Mouse (Mus musculus) kidney, postnatal 25 days (tissue): Measurements from ENCODE around the gene Enpp1.

Experiments
- DNase-seq, 2 experiments: peaks; one replicate each; pipeline ENCODE4 v3.0.0; 2021; ENCODE audit warnings: mixed read lengths in 2 of 2

Enpp1 gene

DNA sequence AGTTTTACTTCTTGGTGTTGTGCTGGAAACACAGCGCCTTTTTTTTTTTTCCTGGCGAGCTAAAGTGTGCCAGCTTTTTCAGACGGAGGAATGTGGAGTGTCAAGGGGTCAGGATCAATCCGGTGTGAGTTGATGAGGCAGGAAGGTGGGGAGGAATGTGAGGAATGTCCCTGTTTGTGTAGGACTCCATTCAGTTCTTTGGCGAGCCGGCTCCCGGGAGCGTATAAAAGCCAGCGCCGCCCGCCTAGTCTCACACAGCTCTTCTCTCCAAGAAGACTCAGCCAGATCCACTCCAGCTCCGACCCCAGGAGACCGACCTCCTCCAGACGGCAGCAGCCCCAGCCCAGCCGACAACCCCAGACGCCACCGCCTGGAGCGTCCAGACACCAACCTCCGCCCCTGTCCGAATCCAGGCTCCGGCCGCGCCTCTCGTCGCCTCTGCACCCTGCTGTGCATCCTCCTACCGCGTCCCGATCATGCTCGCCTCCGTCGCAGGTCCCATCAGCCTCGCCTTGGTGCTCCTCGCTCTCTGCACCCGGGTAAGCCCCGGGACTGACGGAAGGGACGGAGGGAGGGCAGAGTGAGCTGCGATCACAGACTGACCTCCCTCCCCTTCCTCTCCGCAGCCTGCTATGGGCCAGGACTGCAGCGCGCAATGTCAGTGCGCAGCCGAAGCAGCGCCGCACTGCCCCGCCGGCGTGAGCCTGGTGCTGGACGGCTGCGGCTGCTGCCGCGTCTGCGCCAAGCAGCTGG lies 116.5 kb downstream of the Enpp1 start, which contains the start of gene Ccn2:
Gene Ccn2, plus strand, starts transcription at position 193 of the 753 bp plus-strand sequence.
- peak; percentile 87 to 91 for DNase-seq

DNA sequence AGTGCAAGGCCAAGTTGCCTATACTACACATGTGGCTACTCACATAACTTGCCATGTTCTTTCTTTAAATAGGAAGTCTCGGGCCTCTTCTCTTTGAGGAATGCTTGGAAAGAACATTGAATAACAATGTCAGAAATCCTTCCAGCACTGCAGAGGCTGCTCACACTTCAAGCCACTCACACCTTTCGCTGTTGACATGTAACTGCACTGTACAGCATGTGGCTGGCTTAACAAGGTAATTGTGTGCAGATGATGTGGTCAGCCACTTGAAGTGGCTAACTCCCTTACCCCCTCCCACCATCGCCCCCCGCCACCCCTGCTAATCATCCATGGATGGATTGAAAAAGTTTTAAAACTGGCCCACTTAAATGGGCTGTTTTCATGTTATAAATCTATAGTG lies 118.4 kb downstream of the Enpp1 start:
- no peak for DNase-seq

DNA sequence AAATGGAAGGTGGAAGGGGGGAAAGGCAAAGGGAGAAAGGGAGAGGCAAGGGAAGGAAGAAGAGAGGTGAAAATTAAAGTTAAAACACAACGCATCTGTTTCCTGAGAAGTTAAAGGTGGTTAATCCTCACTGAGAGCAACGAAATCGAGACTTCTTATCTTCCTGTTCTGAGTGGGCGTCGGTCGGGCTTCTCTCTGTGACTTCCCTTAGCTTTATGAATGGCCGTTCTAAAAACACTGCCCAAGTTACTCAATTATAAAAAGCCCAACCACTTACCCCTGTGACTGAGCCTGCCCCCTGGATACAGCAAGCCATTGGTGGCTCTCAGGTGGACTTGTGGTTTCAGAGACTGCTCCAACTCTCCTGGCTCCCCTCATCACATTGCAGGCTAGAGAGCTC lies 119.0 kb downstream of the Enpp1 start:
- DNase-seq: no peak

DNA sequence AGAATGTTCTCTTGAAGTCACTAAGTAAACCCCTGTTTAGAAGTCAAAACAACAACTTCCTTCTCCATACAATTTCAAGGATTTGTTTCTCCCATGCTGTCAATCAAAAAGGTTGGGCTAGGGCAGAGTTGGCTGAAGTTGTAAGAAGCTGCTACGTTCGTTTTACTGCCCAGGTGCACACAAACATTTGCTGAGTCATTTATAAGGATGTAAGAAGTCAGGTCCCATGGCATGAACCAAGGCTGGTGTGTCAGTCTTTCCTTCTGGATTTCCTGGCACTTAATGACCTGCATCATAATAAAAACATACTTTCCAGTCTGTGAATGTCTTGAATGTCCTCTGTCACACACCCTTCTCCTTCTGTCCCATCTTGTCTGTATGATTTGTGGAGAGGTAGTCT lies 119.6 kb downstream of the Enpp1 start:
- no peak for DNase-seq

DNA sequence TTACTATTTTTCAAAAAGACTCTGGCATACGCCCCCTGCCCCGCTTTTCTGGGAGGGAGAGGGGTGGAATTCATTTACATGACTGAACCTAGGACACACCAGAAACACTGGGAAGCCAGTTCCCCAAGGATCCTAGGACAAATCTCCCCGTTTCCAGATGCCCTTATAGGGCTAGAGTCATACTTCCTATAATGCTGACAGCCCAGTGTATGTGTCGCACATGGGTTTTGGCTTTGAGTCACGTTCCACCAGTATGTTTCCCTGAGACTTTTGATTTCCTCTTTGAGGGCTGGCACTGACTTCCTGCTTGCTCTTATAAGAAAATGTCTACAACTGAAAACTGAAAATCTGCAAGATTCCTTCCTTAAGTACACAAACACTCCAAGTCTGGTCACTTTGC lies 120.2 kb downstream of the Enpp1 start:
- no peak for DNase-seq

DNA sequence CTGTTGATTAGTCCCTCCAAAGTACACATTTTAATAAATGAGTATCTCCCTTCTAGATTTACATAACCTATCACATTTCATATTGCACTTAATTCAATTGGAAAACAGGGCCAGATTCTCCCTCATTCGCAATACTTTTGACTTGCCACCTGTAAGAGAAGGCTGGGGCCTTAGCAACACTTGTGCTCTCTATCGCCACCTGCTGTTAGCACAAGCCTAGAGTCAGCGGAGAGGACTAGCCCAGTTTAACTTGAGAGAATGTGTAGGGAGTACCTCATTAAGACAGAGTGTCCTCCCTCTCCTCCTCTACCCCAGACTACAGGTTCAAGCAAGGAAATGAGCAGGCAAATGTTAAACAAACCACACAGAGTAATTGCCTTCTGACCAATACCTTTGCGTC lies 120.8 kb downstream of the Enpp1 start:
- peak; percentile 80 to 94 for DNase-seq

DNA sequence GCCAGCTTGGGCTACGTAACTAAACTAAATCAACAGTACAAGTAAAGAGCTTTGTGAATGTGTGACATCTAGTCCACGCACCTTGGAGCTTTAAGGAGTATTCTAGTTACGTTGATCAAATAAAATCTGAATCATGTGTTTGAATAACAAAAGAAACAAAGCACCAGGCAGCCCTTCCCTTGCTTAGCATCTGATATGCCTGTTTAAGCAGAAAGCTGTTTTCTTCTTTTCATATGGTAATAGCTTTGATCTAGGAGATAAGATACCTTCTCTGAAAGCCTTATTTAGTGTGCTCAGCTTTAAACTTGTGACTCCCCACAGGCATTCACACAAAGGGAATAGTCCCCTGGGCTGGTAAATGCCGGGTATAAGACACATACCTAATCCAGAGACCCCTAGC lies 121.4 kb downstream of the Enpp1 start:
- no peak for DNase-seq

DNA sequence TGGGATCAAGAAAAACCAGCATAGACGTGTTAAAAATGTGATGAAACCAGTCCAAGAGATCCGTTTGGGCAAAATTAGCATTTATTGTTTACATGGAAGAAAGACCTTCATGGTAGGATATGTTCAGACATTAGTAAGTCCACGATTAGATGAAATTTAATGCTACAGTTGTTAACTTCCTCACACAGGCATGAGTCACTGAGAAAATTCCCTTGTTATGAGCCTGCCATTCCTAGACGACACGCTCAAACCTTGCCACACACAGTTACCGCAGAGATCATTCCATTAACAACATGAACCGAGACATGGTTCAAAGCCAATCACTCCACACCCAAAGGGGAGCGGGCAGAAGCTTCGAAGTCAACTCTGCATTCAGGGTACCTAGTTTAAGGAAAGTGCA lies 122.7 kb downstream of the Enpp1 start:
- DNase-seq: no peak

DNA sequence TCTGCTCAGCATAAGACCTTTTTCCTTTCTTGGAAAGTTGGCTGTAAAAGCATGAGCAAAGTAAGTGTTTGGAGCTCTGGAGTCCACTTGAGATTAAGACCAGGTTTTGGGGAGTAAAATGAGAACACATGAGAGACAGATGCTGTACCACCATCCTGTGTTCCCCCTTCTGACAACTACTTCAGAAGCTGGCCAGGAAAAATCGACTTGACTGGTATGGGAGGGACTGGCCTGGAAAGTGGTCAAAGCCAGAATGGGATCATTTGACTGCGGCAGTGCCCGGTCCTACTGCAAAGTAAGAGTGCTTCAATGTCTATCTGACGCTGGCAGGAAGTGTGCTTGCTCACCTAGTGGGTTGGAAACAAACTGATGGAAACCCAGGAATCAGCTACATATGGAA lies 123.1 kb downstream of the Enpp1 start:
- no peak for DNase-seq
